Mouse (Mus musculus) MEL (cell line): ENCODE data around the gene Ptgis. TPM values are rescaled to one million over a fixed set of nuclear protein-coding genes. Genes with fewer than 3 reads are reported as not detected.

Experiments
- DNase-seq: peaks from one replicate; pipeline ENCODE4 v3.0.0; 2011; ENCODE audit warnings: low read depth, low spot score
- H3K27ac ChIP-seq: 2 replicates; pipeline ENCODE4 v1.5.1; 2012; ENCODE audit warnings: low read depth, mild to moderate bottlenecking, control low read depth, low read length, moderate library complexity; ENCODE audit not compliant: control insufficient read depth
- H3K27me3 ChIP-seq, 2 experiments: fragments of 150-350 bp in 1 of 2; sonication (generic) in 1 of 2; 2 replicates each; pipeline ENCODE4 v1.6.1; 2012; ENCODE audit warnings: low read length in 2 of 2, mild to moderate bottlenecking in 2 of 2, improper control_type of control experiment in 1 of 2, moderate library complexity in 1 of 2; ENCODE audit not compliant: insufficient read depth in 2 of 2, control insufficient read depth in 1 of 2
- H3K36me3 ChIP-seq, 2 experiments: 2 replicates each; pipeline ENCODE4 v1.6.1; 2012 to 2014; ENCODE audit warnings: low read length in 2 of 2, improper control_type of control experiment in 1 of 2, inconsistent platforms in 1 of 2, mild to moderate bottlenecking in 1 of 2; ENCODE audit not compliant: insufficient read depth in 2 of 2, control insufficient read depth in 1 of 2
- H3K4me1 ChIP-seq, 2 experiments: fragments of 150-350 bp in 1 of 2; sonication (generic) in 1 of 2; 2 replicates each; pipeline ENCODE4 v1.6.1; 2012; ENCODE audit warnings: low read length in 2 of 2, improper control_type of control experiment in 1 of 2, mild to moderate bottlenecking in 1 of 2; ENCODE audit not compliant: insufficient read depth in 2 of 2, control insufficient read depth in 1 of 2
- H3K4me3 ChIP-seq, 2 experiments: fragments of 150-350 bp in 1 of 2; sonication (generic) in 1 of 2; 2 replicates each; pipeline ENCODE4 v1.5.1; 2012; ENCODE audit warnings: low read depth in 2 of 2, low read length in 2 of 2, mild to moderate bottlenecking in 2 of 2, moderate library complexity in 2 of 2, control low read depth in 1 of 2, improper control_type of control experiment in 1 of 2; ENCODE audit not compliant: control insufficient read depth in 1 of 2, insufficient read depth in 1 of 2
- H3K79me2 ChIP-seq: 2 replicates; pipeline ENCODE4 v1.6.1; 2012; ENCODE audit warnings: mild to moderate bottlenecking, low read length, moderate library complexity; ENCODE audit not compliant: control insufficient read depth, poor library complexity, insufficient read depth
- H3K9ac ChIP-seq: 2 replicates; pipeline ENCODE4 v1.6.1; 2012; ENCODE audit warnings: low read depth, mild to moderate bottlenecking, control low read depth, low read length, moderate library complexity; ENCODE audit not compliant: control insufficient read depth, poor library complexity, severe bottlenecking
- H3K9me3 ChIP-seq: fragments of 150-350 bp; sonication (generic); replicated peaks from 2 replicates; pipeline ENCODE4 v1.6.1; 2012; ENCODE audit warnings: mild to moderate bottlenecking, low read length, improper control_type of control experiment, moderate library complexity; ENCODE audit not compliant: insufficient read depth
- BHLHE40 ChIP-seq: IDR thresholded peaks from 2 replicates; pipeline ENCODE4 v1.6.1; 2012; ENCODE audit warnings: low read depth, mild to moderate bottlenecking, inconsistent platforms, low read length, improper control_type of control experiment, borderline replicate concordance
- CHD1 ChIP-seq: IDR thresholded peaks from 2 replicates; pipeline ENCODE4 v1.6.1; 2012; ENCODE audit warnings: low read depth, mild to moderate bottlenecking, inconsistent platforms, low read length, improper control_type of control experiment
- CTCF ChIP-seq, 3 experiments: IDR thresholded peaks in 2 of 3; conservative IDR thresholded peaks in 1 of 3; 2 replicates each; pipeline ENCODE4 v1.5.1; 2011 to 2012; ENCODE audit warnings: low read length in 3 of 3, low read depth in 2 of 3, mild to moderate bottlenecking in 2 of 3, improper control_type of control experiment in 1 of 3, inconsistent platforms in 1 of 3, mixed read lengths in 1 of 3, moderate library complexity in 1 of 3; ENCODE audit not compliant: control insufficient read depth in 1 of 3, insufficient read depth in 1 of 3, poor library complexity in 1 of 3, severe bottlenecking in 1 of 3
- E2F4 ChIP-seq: IDR thresholded peaks from 2 replicates; pipeline ENCODE4 v1.6.1; 2011; ENCODE audit warnings: low read depth, low read length, improper control_type of control experiment, borderline replicate concordance
- GABPA ChIP-seq: IDR thresholded peaks from 2 replicates; pipeline ENCODE4 v1.6.1; 2012; ENCODE audit warnings: low read depth, mild to moderate bottlenecking, inconsistent platforms, low read length, improper control_type of control experiment, moderate library complexity
- HCFC1 ChIP-seq: IDR thresholded peaks from 2 replicates; pipeline ENCODE4 v1.6.1; 2012; ENCODE audit warnings: low read depth, mild to moderate bottlenecking, inconsistent platforms, low read length, improper control_type of control experiment, moderate library complexity
- JUND ChIP-seq: IDR thresholded peaks from 2 replicates; pipeline ENCODE4 v1.6.1; 2011; ENCODE audit warnings: low read depth, mild to moderate bottlenecking, improper control_type of control experiment, low read length
- MAFK ChIP-seq: IDR thresholded peaks from 2 replicates; pipeline ENCODE4 v1.6.1; 2011; ENCODE audit warnings: low read depth, mild to moderate bottlenecking, low read length, improper control_type of control experiment, borderline replicate concordance
- MXI1 ChIP-seq: IDR thresholded peaks from 2 replicates; pipeline ENCODE4 v1.6.1; 2011; ENCODE audit warnings: mild to moderate bottlenecking, low read depth, low read length, improper control_type of control experiment
- MYB ChIP-seq: IDR thresholded peaks from 2 replicates; pipeline ENCODE4 v1.6.1; 2011; ENCODE audit warnings: mild to moderate bottlenecking, low read depth, low read length, improper control_type of control experiment
- NRF1 ChIP-seq: IDR thresholded peaks from 2 replicates; pipeline ENCODE4 v1.6.1; 2014; ENCODE audit warnings: low read depth, mild to moderate bottlenecking, inconsistent platforms, low read length, improper control_type of control experiment, moderate library complexity; ENCODE audit not compliant: poor library complexity, insufficient read depth, severe bottlenecking
- POLR2A ChIP-seq, 2 experiments: IDR thresholded peaks; 2 replicates each; pipeline ENCODE4 v1.6.1; 2011 to 2012; ENCODE audit warnings: low read length in 2 of 2, mild to moderate bottlenecking in 2 of 2, control low read depth in 1 of 2, improper control_type of control experiment in 1 of 2, low read depth in 1 of 2, moderate library complexity in 1 of 2; ENCODE audit not compliant: control insufficient read depth in 1 of 2, insufficient read depth in 1 of 2, poor library complexity in 1 of 2
- POLR2AphosphoS2 ChIP-seq: IDR thresholded peaks from 2 replicates; pipeline ENCODE4 v1.6.1; 2011; ENCODE audit warnings: low read length, improper control_type of control experiment
- POLR2AphosphoS5 ChIP-seq: IDR thresholded peaks from 2 replicates; pipeline ENCODE4 v1.6.1; 2012; ENCODE audit warnings: low read depth, borderline replicate concordance, mild to moderate bottlenecking, inconsistent platforms, low read length, moderate library complexity, mixed read lengths
- RAD21 ChIP-seq: IDR thresholded peaks from 2 replicates; pipeline ENCODE4 v1.6.1; 2011; ENCODE audit warnings: mild to moderate bottlenecking, low read depth, low read length, improper control_type of control experiment
- SIN3A ChIP-seq: IDR thresholded peaks from 2 replicates; pipeline ENCODE4 v1.6.1; 2012; ENCODE audit warnings: low read length, improper control_type of control experiment, inconsistent platforms
- SMC3 ChIP-seq: IDR thresholded peaks from 2 replicates; pipeline ENCODE4 v1.6.1; 2011; ENCODE audit warnings: low read depth, low read length, improper control_type of control experiment
- TCF12 ChIP-seq: IDR thresholded peaks from 2 replicates; pipeline ENCODE4 v1.6.1; 2014; ENCODE audit warnings: low read depth, mild to moderate bottlenecking, inconsistent platforms, low read length, improper control_type of control experiment, moderate library complexity
- UBTF ChIP-seq: IDR thresholded peaks from 2 replicates; pipeline ENCODE4 v1.6.1; 2012; ENCODE audit warnings: low read depth, mild to moderate bottlenecking, inconsistent platforms, low read length, improper control_type of control experiment, moderate library complexity, borderline replicate concordance; ENCODE audit not compliant: insufficient read depth
- USF2 ChIP-seq, 2 experiments: IDR thresholded peaks; 2 replicates each; pipeline ENCODE4 v1.6.1; 2011 to 2012; ENCODE audit warnings: improper control_type of control experiment in 2 of 2, low read length in 2 of 2, borderline replicate concordance in 1 of 2, inconsistent platforms in 1 of 2, low read depth in 1 of 2, mild to moderate bottlenecking in 1 of 2; ENCODE audit not compliant: insufficient read depth in 1 of 2
- ZC3H11A ChIP-seq: IDR thresholded peaks from 2 replicates; pipeline ENCODE4 v1.6.1; 2012; ENCODE audit warnings: low read depth, mild to moderate bottlenecking, inconsistent platforms, low read length, improper control_type of control experiment
- ZNF384 ChIP-seq: IDR thresholded peaks from 2 replicates; pipeline ENCODE4 v1.6.1; 2012; ENCODE audit warnings: low read depth, mild to moderate bottlenecking, inconsistent platforms, low read length, improper control_type of control experiment
- polyA plus RNA-seq, 2 experiments: library from polyadenylated mRNA; stranded (reverse) in 1 of 2; unstranded in 1 of 2; fragments of >175 nt in 1 of 2; fragments of >200 nt in 1 of 2; gene quantifications; 2 replicates each; pipeline versions ENCODE4 v1.2.1 to v1.2.4; 2012; ENCODE audit warnings: low replicate concordance in 2 of 2, low read depth in 1 of 2; ENCODE audit not compliant: insufficient read length in 2 of 2, insufficient read depth in 1 of 2, missing spikeins in 1 of 2
- total RNA-seq: library from RNA; depleted of rRNA; stranded (reverse); fragments of 300-350 nt; gene quantifications from 2 replicates; pipeline ENCODE4 v1.2.3, GENCODE M21; 2012

Ptgis gene
- total and polyA plus RNA-seq, 3 experiments, result 7.3 to 12.7 TPM; not detected in 1

DNA sequence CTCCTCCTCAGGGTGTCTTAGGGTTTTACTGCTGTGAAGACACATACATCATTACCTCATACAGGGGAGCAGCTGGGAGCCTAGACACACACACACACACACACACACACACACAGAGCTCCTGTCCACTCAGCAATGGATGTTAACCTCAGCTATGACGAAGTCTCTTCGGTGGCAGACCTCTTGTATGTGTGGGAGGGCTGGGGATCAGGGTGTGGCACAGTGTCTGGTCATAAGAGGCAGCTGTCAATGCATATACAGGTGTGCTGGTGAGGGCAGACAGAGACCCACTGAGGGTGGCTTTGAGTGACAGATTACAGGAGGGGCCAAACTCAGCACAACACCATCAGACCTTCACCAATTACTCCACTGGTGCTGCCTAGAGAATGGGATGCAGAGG lies 24.6 kb upstream of the Ptgis start:
- no peak overlapping the region for H3K9ac ChIP-seq
- no peak for DNase-seq
- H3K4me3 ChIP-seq, result no peak overlapping the region
- no peak overlapping the region for H3K27ac ChIP-seq
- no peaks in the 10 kb centered on the region for H3K79me2 ChIP-seq
- H3K4me1 ChIP-seq, result no peaks in the 10 kb centered on the region
- H3K9me3 ChIP-seq, result no peaks in the 10 kb centered on the region
- no peak for TF ChIP-seq SIN3A
- TF ChIP-seq USF2 (IDR thresholded peaks at IDR 0.05; ENCODE audit: borderline replicate concordance in 1 of 2, insufficient read depth in 1 of 2, low read depth in 1 of 2, low read length in 2 of 2), result no peak
- TF ChIP-seq E2F4, result no peak
- peaks cover 0 to under 1% of the 10 kb centered on the region in 2 experiments; a peak in 2 of 4 replicates for H3K27me3 ChIP-seq
- no peaks in the 10 kb centered on the region for H3K36me3 ChIP-seq

DNA sequence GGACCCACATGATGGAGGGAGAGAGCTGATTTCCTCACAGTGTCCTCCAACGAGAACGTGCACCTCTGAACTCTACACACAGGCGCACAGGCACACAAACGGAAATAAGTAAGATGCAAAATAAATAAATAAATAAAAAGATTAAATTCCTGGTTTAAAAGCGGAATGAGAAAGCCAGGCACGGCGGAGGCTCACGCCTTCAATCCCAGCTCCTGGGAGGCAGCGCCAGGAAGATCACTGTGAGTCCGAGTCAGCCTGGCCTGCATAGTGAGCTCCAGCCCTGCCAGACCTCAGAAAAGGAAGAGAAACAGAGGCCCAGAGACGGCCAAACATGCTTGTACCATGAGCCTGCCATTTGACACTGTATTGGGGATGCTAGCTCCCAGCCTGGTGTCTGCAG lies 23.5 kb upstream of the Ptgis start:
- no peak overlapping the region for H3K4me3 ChIP-seq
- H3K36me3 ChIP-seq, result no peaks in the 10 kb centered on the region
- H3K27me3 ChIP-seq, result peaks cover 0 to 1% of the 10 kb centered on the region in 2 experiments; a peak in 2 of 4 replicates
- TF ChIP-seq HCFC1 (no peak), MXI1 (no peak), BHLHE40 (no peak), MYB (no peak), GABPA (no peak), CTCF (IDR thresholded peaks at IDR 0.05 in 2 of 3, conservative IDR thresholded peaks at IDR 0.05 in 1 of 3; ENCODE audit: control insufficient read depth in 1 of 3, insufficient read depth in 1 of 3, low read depth in 2 of 3, low read length in 3 of 3, poor library complexity in 1 of 3, severe bottlenecking in 1 of 3) (no peak), POLR2AphosphoS5 (no peak), MAFK (no peak), POLR2AphosphoS2 (no peak), UBTF (no peak), TCF12 (no peak), NRF1 (no peak), CHD1 (no peak), POLR2A (IDR thresholded peaks at IDR 0.05; ENCODE audit: control insufficient read depth in 1 of 2, insufficient read depth in 1 of 2, low read depth in 1 of 2, low read length in 2 of 2, poor library complexity in 1 of 2) (no peak), JUND (no peak), SIN3A (no peak), ZNF384 (no peak), SMC3 (no peak), RAD21 (no peak), ZC3H11A (no peak)
- H3K9me3 ChIP-seq, result no peaks in the 10 kb centered on the region
- DNase-seq, result no peak
- no peak overlapping the region for H3K9ac ChIP-seq
- H3K4me1 ChIP-seq, result no peaks in the 10 kb centered on the region
- H3K27ac ChIP-seq, result no peak overlapping the region
- no peaks in the 10 kb centered on the region for H3K79me2 ChIP-seq
